Mouse (Mus musculus): ENCODE results near the gene Ccl2. TPM values are rescaled to one million over a fixed set of nuclear protein-coding genes. Genes with fewer than 3 reads are reported as not detected.

Gene Ccl2
- total RNA-seq (2023), result not detected

GRCm38 (mm10) chr11:82035356-82035755, at the start of gene Ccl2:
TSS of gene Ccl2 (plus strand) at chr11:82035571.

GRCm38 (mm10) chr11:82038535-82038934, 3.2 kb downstream of the Ccl2 start, which contains the start of gene Gm17268:
TSS of gene Gm17268 (minus strand) at chr11:82038562.

DNA sequence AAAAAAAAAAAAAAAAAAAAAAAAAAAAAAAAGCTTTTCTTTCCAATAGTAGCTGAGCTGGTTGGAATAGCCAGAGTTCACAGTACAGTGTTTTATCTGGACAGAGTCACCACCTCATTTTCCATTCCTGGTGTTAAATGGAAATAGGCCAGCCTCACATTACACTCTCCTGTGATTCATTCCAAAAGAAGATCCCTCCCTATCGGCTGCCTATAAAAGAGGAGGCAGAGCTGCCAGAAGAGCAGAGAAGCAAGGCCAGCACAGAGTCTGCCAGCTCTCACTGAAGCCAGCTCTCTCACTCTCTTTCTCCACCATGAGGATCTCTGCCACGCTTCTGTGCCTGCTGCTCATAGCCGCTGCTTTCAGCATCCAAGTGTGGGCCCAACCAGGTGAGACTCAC, 10.1 kb downstream of the Ccl2 start, which contains the start of gene Ccl7:
Gene Ccl7, plus strand, starts transcription at position 242 of the 400 bp plus-strand sequence.

GRCm38 (mm10) chr11:82057646-82058045, 22.3 kb downstream of the Ccl2 start, which contains the start of gene Ccl11:
TSS of gene Ccl11 (plus strand) at chr11:82057823.

Other genes starting within 250 kb of the Ccl2 start
- gene 5530401A14Rik, start 174.9 kb upstream of the Ccl2 start, total RNA-seq (2023), result under 1 TPM in 1 of 2 experiments, not detected in 1; 0.21 TPM
- gene Asic2, start 67.1 kb upstream of the Ccl2 start, total RNA-seq (2023), result not detected
- gene Gm17268, start 3.0 kb downstream of the Ccl2 start, total RNA-seq (2023), result not detected
- not detected for gene Ccl7, start 10.1 kb downstream of the Ccl2 start, total RNA-seq (2023)
- not detected for gene Ccl11, start 22.3 kb downstream of the Ccl2 start, total RNA-seq (2023)
- gene Ccl12, start 66.3 kb downstream of the Ccl2 start, total RNA-seq (2023), result not detected
- not detected for gene Ccl8, start 79.6 kb downstream of the Ccl2 start, total RNA-seq (2023)

All from T-cell, adult 66 days (primary cell).